Mouse (Mus musculus) heart, embryonic 11.5 days (tissue): ENCODE results near the gene Atxn7l1. TPM values are rescaled to one million over a fixed set of nuclear protein-coding genes. Genes with fewer than 3 reads are reported as not detected.
"Not testable (repeated sequence)": the region's sequence is repeated elsewhere in the genome, so short reads cannot be mapped to it uniquely, and the experiment has no call there.

Experiments
- ATAC-seq: fragments of 200-750 bp; cut with Nextera tagmentation; replicated peaks from 2 replicates; pipeline ENCODE4 v1.8.0; 2017; ENCODE audit warnings: moderate library complexity; ENCODE audit not compliant: insufficient number of reproducible peaks, low FRiP score, low TSS enrichment
- H3K27ac ChIP-seq: fragments of 300-500 bp; sonication (generic); 2 replicates; pipeline ENCODE4 v1.5.1; 2014; ENCODE audit warnings: mild to moderate bottlenecking, low read depth, low read length
- H3K27me3 ChIP-seq: fragments of 300-500 bp; sonication (generic); 2 replicates; pipeline ENCODE4 v1.6.1; 2014; ENCODE audit warnings: mild to moderate bottlenecking, low read length, mixed read lengths; ENCODE audit not compliant: control insufficient read depth, insufficient read depth
- H3K36me3 ChIP-seq: fragments of 300-500 bp; sonication (generic); 2 replicates; pipeline ENCODE4 v1.6.1; 2014; ENCODE audit warnings: mild to moderate bottlenecking, low read length, moderate library complexity, mixed read lengths; ENCODE audit not compliant: control insufficient read depth, insufficient read depth
- H3K4me1 ChIP-seq: fragments of 300-500 bp; sonication (generic); 2 replicates; pipeline ENCODE4 v1.6.1; 2014; ENCODE audit warnings: low read length; ENCODE audit not compliant: control insufficient read depth, insufficient read depth
- H3K4me2 ChIP-seq: fragments of 300-500 bp; sonication (generic); 2 replicates; pipeline ENCODE4 v1.6.1; 2014; ENCODE audit warnings: mild to moderate bottlenecking, moderate library complexity
- H3K4me3 ChIP-seq: fragments of 300-500 bp; sonication (generic); 2 replicates; pipeline ENCODE4 v1.5.1; 2014; ENCODE audit warnings: low read depth, low read length
- H3K9ac ChIP-seq: fragments of 300-500 bp; sonication (generic); 2 replicates; pipeline ENCODE4 v1.6.1; 2014; ENCODE audit warnings: mild to moderate bottlenecking, low read depth, low read length, moderate library complexity
- H3K9me3 ChIP-seq: fragments of 300-500 bp; sonication (generic); replicated peaks from 2 replicates; pipeline ENCODE4 v1.6.1; 2016; ENCODE audit warnings: low read length; ENCODE audit not compliant: control insufficient read depth
- WGBS: fragments of 180-500 bp; shearing (Covaris S2); extraction: QIAGEN DNeasy Blood & Tissue Kit; methylation state at CpG from one replicate; pipeline ENCODE4 v1.1.7; 2014; ENCODE audit not compliant: insufficient replicate concordance; 5-methylcytosine and 5-hydroxymethylcytosine counted together
- polyA plus RNA-seq: library from polyadenylated mRNA; unstranded; fragments of >200 nt; fragmentation: Nextera tagmentation; extraction: Ambion mirVana; gene quantifications from 2 replicates; pipeline ENCODE4 v1.2.1, GENCODE M21; 2014

The Atxn7l1 gene
- polyA plus RNA-seq, 1 experiment from 2014 or later = 15.6 TPM

DNA sequence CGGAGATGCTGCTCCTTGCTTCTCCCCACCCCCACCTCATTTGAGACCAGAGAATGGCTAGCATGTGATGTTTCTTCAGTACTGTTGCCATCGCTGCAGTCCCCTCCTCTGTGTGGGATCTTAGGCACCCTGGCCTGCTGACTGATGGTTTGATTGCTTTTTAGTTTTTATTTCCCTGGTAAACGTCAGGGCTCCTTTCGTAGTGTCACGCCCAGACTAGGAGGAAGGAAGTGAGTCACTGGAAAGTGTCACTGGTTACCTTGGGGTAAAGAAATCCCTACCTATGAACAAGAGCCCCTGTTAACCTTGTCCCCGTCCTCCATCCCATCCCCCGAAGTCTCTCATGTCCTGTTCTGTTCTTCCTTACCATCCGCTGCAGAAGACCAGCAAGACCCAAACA is 10.8 kb downstream of the Atxn7l1 start:
- Histone ChIP-seq H3K4me3 (no peak overlapping the region), H3K27me3 (no peaks in the 10 kb centered on the region), H3K36me3 (no peaks in the 10 kb centered on the region), H3K9me3 (no peaks in the 10 kb centered on the region), H3K27ac (no peak overlapping the region), H3K4me2 (no peak overlapping the region), H3K4me1 (peaks cover 11% of the 10 kb centered on the region), H3K9ac (no peak overlapping the region)
- no peak for ATAC-seq
- 52% methylated on average over 8 of the region's 8 CpGs for WGBS

GRCm38 (mm10) chr12:33160406-33160805 is 12.9 kb downstream of the Atxn7l1 start:
- WGBS = 78% methylated on average over 7 of the region's 7 CpGs
- no peak overlapping the region for H3K4me3 ChIP-seq
- peaks cover 9% of the 10 kb centered on the region for H3K4me1 ChIP-seq
- H3K27me3 ChIP-seq = no peaks in the 10 kb centered on the region
- H3K9me3 ChIP-seq = no peaks in the 10 kb centered on the region
- H3K36me3 ChIP-seq = no peaks in the 10 kb centered on the region
- no peak for ATAC-seq
- H3K27ac ChIP-seq = no peak overlapping the region
- H3K4me2 ChIP-seq = no peak overlapping the region
- no peak overlapping the region for H3K9ac ChIP-seq

GRCm38 (mm10) chr12:33162541-33162940 is 15.0 kb downstream of the Atxn7l1 start:
- Histone ChIP-seq H3K27ac (no peak overlapping the region), H3K4me2 (no peak overlapping the region), H3K9ac (no peak overlapping the region), H3K36me3 (no peaks in the 10 kb centered on the region), H3K27me3 (no peaks in the 10 kb centered on the region), H3K4me3 (no peak overlapping the region), H3K4me1 (peaks cover 8% of the 10 kb centered on the region), H3K9me3 (no peaks in the 10 kb centered on the region)
- 44% methylated on average over 12 of the region's 12 CpGs for WGBS
- no peak for ATAC-seq

- not testable (repeated sequence) for H3K4me2 ChIP-seq, H3K27ac ChIP-seq, H3K9me3 ChIP-seq, H3K4me3 ChIP-seq, ATAC-seq, H3K27me3 ChIP-seq, H3K4me1 ChIP-seq, H3K9ac ChIP-seq, H3K36me3 ChIP-seq
- 89% methylated on average over 5 of the region's 5 CpGs for WGBS
These were observed 16.5 kb downstream of the Atxn7l1 start for GRCm38 (mm10) chr12:33164019-33164418.

GRCm38 (mm10) chr12:33166712-33167111 is 19.2 kb downstream of the Atxn7l1 start:
- Histone ChIP-seq H3K27ac (no peak overlapping the region), H3K4me3 (no peak overlapping the region), H3K4me1 (peaks cover 8% of the 10 kb centered on the region; the same call in 1 of the 2 replicates), H3K4me2 (no peak overlapping the region), H3K9ac (no peak overlapping the region), H3K27me3 (no peaks in the 10 kb centered on the region), H3K36me3 (no peaks in the 10 kb centered on the region), H3K9me3 (no peaks in the 10 kb centered on the region)
- 49% methylated on average over 8 of the region's 8 CpGs for WGBS
- ATAC-seq = no peak

DNA sequence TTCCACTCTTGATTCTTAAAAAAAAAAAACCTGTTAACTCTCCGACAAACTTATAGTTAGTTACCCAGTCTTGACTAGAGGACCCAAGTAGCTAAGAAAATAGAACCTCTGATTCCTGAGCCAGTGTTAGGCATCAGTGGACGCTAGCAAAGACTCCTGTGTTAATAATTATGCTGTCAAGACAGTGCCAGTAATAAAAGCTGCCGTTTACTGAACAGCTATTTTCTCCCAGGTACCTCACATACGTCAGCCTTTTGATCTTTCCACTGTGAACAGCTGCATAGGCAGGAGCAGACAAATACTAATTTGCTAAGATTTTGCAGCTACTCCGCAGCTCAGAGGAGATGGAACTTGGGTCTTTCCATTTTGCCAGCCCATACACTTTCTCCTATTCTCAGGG is 20.1 kb downstream of the Atxn7l1 start:
- Histone ChIP-seq H3K9ac (no peak overlapping the region), H3K9me3 (no peaks in the 10 kb centered on the region), H3K4me2 (no peak overlapping the region), H3K36me3 (no peaks in the 10 kb centered on the region), H3K4me1 (peaks cover 8% of the 10 kb centered on the region; the same call in 1 of the 2 replicates), H3K4me3 (no peak overlapping the region), H3K27ac (no peak overlapping the region), H3K27me3 (no peaks in the 10 kb centered on the region)
- 79% methylated on average over 5 of the region's 5 CpGs for WGBS
- ATAC-seq = no peak

DNA sequence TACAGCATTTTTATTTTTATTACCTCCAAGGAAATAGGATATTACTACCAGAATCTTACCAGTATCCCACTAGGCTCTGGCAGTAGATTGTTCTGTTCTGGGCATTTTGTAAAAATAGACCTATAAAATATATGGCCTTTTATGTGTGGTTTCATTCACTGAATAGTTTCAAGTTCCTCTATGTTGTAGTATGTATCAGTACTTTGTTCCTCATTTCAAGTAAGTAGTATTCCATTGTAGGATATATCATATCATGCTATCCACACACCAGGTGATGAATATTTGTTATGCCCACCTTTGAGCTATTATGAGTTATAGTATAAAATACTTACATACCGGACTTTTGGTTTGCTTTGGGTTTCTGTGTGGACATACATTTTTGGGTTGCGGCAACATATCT is 21.0 kb downstream of the Atxn7l1 start:
- Histone ChIP-seq H3K27me3 (no peaks in the 10 kb centered on the region), H3K4me2 (no peak overlapping the region), H3K36me3 (no peaks in the 10 kb centered on the region), H3K4me1 (peaks cover 8% of the 10 kb centered on the region; the same call in 1 of the 2 replicates), H3K27ac (no peak overlapping the region), H3K4me3 (no peak overlapping the region), H3K9ac (no peak overlapping the region), H3K9me3 (no peaks in the 10 kb centered on the region)
- no peak for ATAC-seq
- WGBS = 96% methylated on average over 2 of the region's 2 CpGs

GRCm38 (mm10) chr12:33169777-33170494 is 22.4 kb downstream of the Atxn7l1 start:
- Histone ChIP-seq H3K4me1 (peaks cover 15% of the 10 kb centered on the region), H3K9me3 (no peaks in the 10 kb centered on the region), H3K36me3 (no peaks in the 10 kb centered on the region), H3K9ac (no peak overlapping the region), H3K4me2 (no peak overlapping the region), H3K27ac (no peak overlapping the region), H3K27me3 (no peaks in the 10 kb centered on the region), H3K4me3 (no peak overlapping the region)
- WGBS = 87% methylated on average over 11 of the region's 11 CpGs
- no peak for ATAC-seq

DNA sequence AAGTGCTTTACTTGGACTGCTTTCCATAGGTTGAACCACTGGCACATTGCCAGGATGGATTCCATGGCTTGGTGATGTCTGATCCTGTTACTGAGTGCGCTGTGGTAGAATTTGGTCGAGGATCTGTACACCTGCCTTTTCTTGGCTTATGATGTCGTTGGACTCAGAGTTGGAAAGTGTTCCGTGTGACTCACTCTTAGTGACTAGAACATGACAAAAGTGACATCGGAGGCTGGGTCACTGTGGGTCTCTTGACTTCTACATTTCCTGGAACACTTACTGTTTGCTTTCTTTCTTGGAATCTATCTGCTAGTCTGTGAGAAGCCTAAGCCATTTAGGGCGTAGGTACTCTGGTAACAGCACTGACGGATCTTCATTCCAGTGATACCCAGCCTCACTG is 23.3 kb downstream of the Atxn7l1 start:
- Histone ChIP-seq H3K27ac (no peak overlapping the region), H3K27me3 (no peaks in the 10 kb centered on the region), H3K9ac (no peak overlapping the region), H3K9me3 (no peaks in the 10 kb centered on the region), H3K4me2 (no peak overlapping the region), H3K4me1 (peaks cover 21% of the 10 kb centered on the region), H3K36me3 (no peaks in the 10 kb centered on the region), H3K4me3 (no peak overlapping the region)
- ATAC-seq = no peak
- WGBS = 80% methylated on average over 7 of the region's 7 CpGs
